Mouse (Mus musculus): Measurements from ENCODE around the gene Lhpp. TPM values are rescaled to one million over a fixed set of nuclear protein-coding genes. Genes with fewer than 3 reads are reported as not detected.

Lhpp gene
- total RNA-seq, 4 experiments from 2014 or later: 16.2 to 18.5 (median 17.1) TPM

GRCm38 (mm10) chr7:132734222-132734621 lies 123.8 kb downstream of the Lhpp start:
- no peak for DNase-seq (ENCODE audit: low spot score in 2 of 2)

- no peak for DNase-seq (ENCODE audit: low spot score in 2 of 2)
These were observed 124.7 kb downstream of the Lhpp start for GRCm38 (mm10) chr7:132735145-132735544.

DNA sequence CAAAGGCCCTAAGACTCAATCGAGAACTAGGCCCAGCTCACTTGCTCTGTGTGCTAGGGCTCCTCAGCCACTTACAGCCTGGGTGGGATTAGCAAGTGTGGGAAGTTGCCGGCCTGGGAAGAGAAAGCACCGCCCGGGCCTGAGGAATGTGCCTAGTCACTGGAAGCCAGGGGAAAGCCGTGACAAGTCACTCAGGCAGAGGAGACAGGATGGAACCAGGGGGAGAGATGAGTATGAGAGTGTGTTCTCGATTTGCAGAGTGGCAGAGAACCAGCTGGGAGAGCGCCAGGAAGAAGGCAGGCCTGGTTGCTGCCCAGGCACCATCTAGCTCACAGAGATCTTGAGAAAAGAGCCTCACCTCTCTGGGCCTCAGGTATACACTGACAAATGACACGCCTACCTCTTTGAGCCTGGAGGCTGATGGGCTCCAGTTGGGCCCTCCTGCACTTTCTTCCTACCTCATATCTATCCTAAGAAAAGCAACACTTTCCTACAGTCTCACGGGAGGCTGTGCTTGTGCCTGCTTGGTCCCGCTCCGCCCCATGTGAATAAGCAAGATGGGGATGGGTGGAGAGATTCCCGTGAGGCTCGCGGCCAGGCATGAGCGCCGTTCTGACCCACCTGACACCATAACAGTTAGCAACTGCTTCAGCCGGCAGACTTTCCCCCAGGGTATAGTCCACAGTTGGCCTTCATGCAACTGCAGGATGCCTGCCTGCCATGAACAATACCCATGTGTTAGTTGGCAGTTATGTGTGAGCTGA lies 125.8 kb downstream of the Lhpp start:
- no peak for DNase-seq (ENCODE audit: low spot score in 2 of 2)

- DNase-seq (ENCODE audit: low spot score in 2 of 2): no peak
These were observed 128.4 kb downstream of the Lhpp start for GRCm38 (mm10) chr7:132738844-132739243.

- DNase-seq (ENCODE audit: low spot score in 2 of 2): no peak
These were observed 129.4 kb downstream of the Lhpp start for GRCm38 (mm10) chr7:132739829-132740228.

DNA sequence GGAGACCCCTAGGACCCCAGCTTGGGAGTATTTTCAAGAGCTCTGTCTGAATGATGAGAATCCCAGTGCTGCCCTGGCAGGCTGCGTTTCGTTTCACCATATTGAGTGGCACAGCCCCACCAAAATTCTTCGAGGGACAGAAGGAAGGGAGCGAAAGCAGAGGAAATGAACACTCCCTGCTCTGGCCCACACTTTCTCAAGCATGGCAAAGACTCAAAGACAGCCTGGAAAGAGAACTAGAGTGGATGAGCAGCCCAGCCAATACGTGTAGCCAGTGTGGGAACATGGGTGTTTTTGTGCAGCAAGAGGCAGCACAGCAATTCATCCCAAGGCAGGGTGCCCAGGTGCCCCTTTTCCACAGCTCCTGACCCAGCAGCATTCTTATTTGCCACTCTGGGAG lies 132.5 kb downstream of the Lhpp start:
- DNase-seq (ENCODE audit: low spot score in 2 of 2): no peak

DNA sequence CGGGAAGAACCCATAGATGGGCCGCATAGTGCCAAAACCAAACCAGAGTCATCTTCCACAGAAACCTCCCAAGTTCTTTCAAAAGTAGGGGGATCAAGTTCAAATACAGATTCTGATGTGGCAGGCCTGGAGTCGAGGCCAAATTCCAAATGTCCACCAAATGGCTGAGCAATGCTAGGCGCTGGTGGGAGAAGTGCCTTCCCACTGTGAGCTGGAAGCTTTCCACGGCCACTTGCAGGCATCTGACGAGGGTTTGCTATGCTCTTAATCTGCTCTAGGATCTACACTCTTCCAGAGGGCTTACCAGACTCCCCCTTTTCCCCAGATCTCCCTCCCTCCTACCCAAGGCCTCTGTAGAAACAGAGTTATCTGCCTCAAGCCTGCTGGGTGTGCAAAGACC lies 136.7 kb downstream of the Lhpp start:
- no peak for DNase-seq (ENCODE audit: low spot score in 2 of 2)

DNA sequence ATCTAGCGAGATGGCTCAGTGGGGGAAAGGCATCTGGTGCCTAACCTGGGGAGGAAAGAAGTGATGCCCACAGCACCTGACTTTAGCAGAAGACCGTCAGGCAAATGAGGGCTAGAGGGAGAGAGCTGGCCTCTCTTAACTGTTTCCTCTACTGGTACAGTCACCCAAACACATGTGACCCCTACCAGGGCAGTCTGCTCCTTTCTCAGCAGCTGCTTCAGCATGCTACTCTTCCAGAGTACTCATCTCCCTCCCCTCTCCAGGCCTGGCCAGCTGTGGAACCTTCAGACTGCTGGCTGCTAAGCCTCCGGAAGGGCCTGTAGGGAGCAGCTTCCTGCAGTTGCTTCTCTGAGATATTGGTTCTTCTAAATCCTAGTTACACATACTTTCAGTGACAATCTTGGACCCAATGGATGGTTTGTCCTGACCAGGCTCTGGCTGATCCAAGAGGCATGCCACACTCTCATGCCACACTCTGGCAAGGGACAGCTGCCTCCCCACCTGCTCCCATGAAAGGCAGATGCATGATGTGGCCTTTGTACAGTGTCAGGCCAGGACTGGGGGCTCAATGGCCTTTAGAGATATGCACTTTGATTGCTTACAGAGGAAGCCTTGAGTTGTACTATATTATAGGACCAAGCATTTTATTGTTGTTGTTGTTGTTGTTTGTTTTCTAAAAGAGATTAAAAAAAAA lies 137.8 kb downstream of the Lhpp start:
- no peak for DNase-seq (ENCODE audit: low spot score in 2 of 2)

- no peak for DNase-seq (ENCODE audit: low spot score in 2 of 2)
These were observed 139.1 kb downstream of the Lhpp start for GRCm38 (mm10) chr7:132749504-132749903.

- no peak for DNase-seq (ENCODE audit: low spot score in 2 of 2)
These were observed 141.3 kb downstream of the Lhpp start for GRCm38 (mm10) chr7:132751716-132752115.

DNA sequence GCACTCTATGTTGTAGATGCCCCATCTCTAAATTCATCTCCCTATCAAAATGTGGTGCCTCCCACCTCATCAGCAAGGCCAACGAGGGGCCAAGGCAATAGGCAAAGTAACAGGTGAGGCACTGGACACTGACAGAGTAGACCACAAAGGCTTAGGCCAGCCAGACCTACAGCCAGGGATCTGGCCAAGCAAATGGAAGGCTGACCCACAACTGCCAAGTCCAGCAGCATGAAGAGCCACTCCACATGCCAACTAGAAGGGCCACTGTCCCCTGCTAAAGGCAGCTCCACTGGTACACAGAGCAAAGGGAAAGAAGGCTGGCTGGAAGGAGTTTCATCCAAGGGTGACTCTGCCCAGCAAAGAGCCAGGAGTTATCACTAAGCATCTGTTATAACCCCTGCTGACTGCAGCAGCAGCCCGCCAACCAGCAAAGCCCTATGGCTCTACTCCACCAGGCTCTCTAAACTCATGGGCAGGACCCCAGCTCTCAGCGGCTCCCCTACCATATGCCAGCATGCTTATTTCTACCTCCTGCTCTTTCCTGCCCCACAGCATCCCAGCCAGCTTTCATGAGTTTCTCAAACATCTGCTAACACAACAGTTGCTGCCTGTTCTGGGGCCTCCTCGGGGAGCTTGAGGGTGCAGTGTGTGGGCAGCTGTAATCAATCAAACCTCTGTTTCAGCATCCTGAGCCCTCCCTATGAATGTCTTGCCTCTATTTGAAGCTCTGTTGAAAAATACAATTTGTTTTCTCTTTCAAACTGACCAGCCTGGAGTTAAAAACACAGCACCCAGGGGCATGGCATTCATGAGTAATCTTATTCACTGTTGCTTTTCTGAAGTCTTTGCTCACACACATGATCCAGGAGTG lies 143.3 kb downstream of the Lhpp start:
- DNase-seq (ENCODE audit: low spot score in 2 of 2): no peak

DNA sequence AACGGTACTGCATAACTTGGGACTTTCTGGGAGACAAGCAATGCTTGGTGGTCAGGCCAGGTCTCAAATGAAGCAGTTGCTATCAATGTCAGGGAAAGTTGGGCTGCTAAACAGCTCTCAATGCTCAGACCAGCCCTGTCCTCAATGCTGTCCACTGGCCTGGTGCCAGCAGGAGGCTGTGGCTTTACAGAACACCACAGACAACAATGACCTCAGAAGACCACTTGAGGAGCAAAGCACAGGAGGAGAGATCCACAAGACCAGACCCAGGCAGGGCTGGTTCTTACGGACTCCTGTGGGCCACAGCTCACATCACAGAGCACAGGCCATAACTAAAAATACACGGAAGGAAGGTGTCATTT lies 143.9 kb downstream of the Lhpp start:
- no peak for DNase-seq (ENCODE audit: low spot score in 2 of 2)

Other genes with a start within 250 kb of the Lhpp start
- 100 to 1,000 TPM in 2 of 4 experiments, 10 to 100 TPM in 2; 92.1 to 104 (median 98.2) TPM for gene Oat, start 34.2 kb upstream of the Lhpp start, total RNA-seq (2022)
- under 1 TPM in 2 of 4 experiments, not detected in 2; 0.14 to 0.15 TPM for gene Nkx1-2, start 11.0 kb upstream of the Lhpp start, total RNA-seq (2022)
- gene Fam53b, start 203.2 kb downstream of the Lhpp start, total RNA-seq (2022): 10 to 100 TPM; 57.0 to 68.5 (median 63.4) TPM
- 10 to 100 TPM; 34.1 to 38.8 (median 37.0) TPM for gene Eef1akmt2, start 242.0 kb downstream of the Lhpp start, total RNA-seq (2022)
- 10 to 100 TPM; 28.0 to 31.7 (median 29.1) TPM for gene Abraxas2, start 248.6 kb downstream of the Lhpp start, total RNA-seq (2022)